Mouse (Mus musculus): ENCODE results near the gene Eif4a1. TPM values are rescaled to one million over a fixed set of nuclear protein-coding genes. Genes with fewer than 3 reads are reported as not detected.

Gene Eif4a1
- total and polyA plus RNA-seq, 3 experiments = 1,622 to 2,161 (median 1,728) TPM

DNA sequence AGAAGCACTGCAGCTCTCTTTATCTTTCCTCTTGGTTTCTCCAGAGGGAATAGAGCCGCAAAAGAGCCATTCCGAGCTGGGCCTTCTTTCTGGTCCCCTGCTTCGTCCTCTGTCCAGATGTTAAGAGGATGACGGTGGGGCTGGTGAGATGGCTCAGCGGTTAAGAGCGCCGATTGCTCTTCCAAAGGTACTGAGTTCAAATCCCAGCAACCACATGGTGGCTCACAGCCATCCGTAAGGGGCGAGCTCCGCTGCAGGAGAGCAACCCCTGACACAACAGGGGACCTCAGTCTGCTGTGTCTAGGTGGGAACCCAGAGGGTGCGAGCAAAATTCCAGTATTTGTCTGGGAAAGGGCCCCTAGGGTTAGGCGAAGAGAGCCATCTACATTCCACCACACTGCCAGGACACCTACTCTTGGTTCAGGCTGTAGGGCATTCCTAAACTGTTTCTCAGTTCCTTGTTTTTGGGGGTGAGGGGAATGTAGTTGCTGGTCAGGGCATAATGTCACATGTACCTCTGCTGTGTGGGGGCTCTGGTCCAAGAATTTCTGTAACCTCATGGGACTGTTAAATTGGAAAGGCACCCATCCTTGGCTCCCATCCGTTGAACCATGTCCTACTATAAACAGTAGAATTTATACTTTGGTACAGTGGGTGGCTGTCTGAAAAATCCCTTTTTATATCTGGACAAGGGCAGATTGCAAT is 9.1 kb downstream of the Eif4a1 start (continued):
- TF ChIP-seq MXI1 (IDR thresholded peaks at IDR 0.05; ENCODE audit: low read depth, low read length) (peak; percentile 62; the same call in 1 of the 2 replicates), UBTF (IDR thresholded peaks at IDR 0.05; ENCODE audit: low read depth, low read length) (no peak), EP300 (IDR thresholded peaks at IDR 0.05; ENCODE audit: low read length) (peak; percentile 71), TBP (conservative IDR thresholded peaks at IDR 0.05; ENCODE audit: low read depth, low read length) (no peak), E2F4 (IDR thresholded peaks at IDR 0.05; ENCODE audit: insufficient replicate concordance, low read depth, low read length) (no peak), ZNF384 (IDR thresholded peaks at IDR 0.05; ENCODE audit: low read depth, low read length) (no peak), POLR2A (IDR thresholded peaks at IDR 0.05; ENCODE audit: low read depth, low read length) (no peak; the same call in 1 of the 2 replicates), TCF12 (IDR thresholded peaks at IDR 0.05; ENCODE audit: low read depth, low read length) (peak; percentile 35; the same call in 1 of the 2 replicates), USF1 (IDR thresholded peaks at IDR 0.05; ENCODE audit: low read depth, low read length) (0 out of 2 replicates have a peak, but pooled peaks have one; percentile 2), NRF1 (IDR thresholded peaks at IDR 0.05; ENCODE audit: low read depth, low read length) (no peak), PAX5 (IDR thresholded peaks at IDR 0.05; ENCODE audit: low read length) (no peak), IRF4 (IDR thresholded peaks at IDR 0.05; ENCODE audit: low read depth, low read length) (peak; percentile 80), RCOR1 (conservative IDR thresholded peaks at IDR 0.05; ENCODE audit: low read depth, low read length) (no peak), ZMIZ1 (IDR thresholded peaks at IDR 0.05; ENCODE audit: low read depth, low read length) (no peak), HCFC1 (IDR thresholded peaks at IDR 0.05; ENCODE audit: low read depth, low read length) (0 out of 2 replicates have a peak, but pooled peaks have one; percentile 7), JUND (conservative IDR thresholded peaks at IDR 0.05; ENCODE audit: low read depth, low read length) (no peak), MAZ (IDR thresholded peaks at IDR 0.05; ENCODE audit: low read depth, low read length) (no peak)

DNA sequence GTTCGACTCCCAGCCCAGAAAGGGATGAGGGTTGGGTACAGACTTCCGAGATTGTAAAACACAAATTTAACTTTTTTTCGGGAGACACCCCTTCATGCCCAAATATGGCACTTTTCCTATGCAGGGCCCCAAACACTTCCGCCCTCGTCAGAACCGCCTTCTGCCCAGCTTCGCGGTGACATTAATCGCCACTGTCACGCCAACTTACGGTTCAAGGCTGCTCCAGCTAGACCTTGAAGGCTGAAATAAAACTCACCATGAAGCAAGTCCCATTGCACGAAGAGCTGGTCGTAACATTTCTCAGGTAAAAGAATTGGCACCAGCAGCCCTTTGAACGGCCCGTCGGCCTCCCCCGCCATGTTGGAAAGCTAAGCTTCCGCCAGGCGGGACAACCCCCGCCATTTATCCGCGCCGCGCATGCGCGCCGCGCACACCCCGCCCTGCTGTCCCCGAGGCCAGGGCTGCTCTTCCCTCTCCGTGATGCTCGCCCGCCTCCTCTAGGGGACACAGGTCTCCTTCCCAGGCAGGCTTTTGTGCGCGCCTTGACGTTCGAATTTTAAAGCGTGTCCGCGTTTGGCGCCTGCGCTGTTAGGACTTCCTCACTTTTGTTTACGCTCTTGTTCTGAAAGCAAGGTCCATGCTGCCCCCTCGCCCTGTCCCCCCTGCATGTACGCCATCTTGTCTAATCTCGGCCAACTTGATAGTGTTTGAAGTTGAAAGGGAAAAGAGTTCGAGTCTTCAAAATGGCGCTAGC is 9.8 kb downstream of the Eif4a1 start, which contains the start of gene Mpdu1:
Gene Mpdu1, minus strand, starts transcription at position 430 of the 754 bp plus-strand sequence.
- in situ Hi-C loops (cut with MboI; ENCODE audit: low pct_ligation_motif_present, low pct_unique_long_range_greater_than_20kb, low sequenced_read_pairs) = no loop called here
- TF ChIP-seq USF2 (conservative IDR thresholded peaks at IDR 0.05; ENCODE audit: low read depth, low read length) (no peak), TBP (conservative IDR thresholded peaks at IDR 0.05; ENCODE audit: low read depth, low read length) (peak; percentile 96), MAX (IDR thresholded peaks at IDR 0.05; ENCODE audit: low read length) (peak; percentile 94), ZNF384 (IDR thresholded peaks at IDR 0.05; ENCODE audit: low read depth, low read length) (peak; percentile 76), USF1 (IDR thresholded peaks at IDR 0.05; ENCODE audit: low read depth, low read length) (no peak), JUND (conservative IDR thresholded peaks at IDR 0.05; ENCODE audit: low read depth, low read length) (no peak), POLR2A (IDR thresholded peaks at IDR 0.05; ENCODE audit: low read depth, low read length) (peak; percentile 98), SIN3A (IDR thresholded peaks at IDR 0.05; ENCODE audit: low read length) (peak; percentile 88), ZC3H11A (IDR thresholded peaks at IDR 0.05; ENCODE audit: low read depth, low read length) (no peak), TCF12 (IDR thresholded peaks at IDR 0.05; ENCODE audit: low read depth, low read length) (peak; percentile 99), GABPA (IDR thresholded peaks at IDR 0.05; ENCODE audit: insufficient replicate concordance, low read depth, low read length) (no peak; the same call in 1 of the 2 replicates), EP300 (IDR thresholded peaks at IDR 0.05; ENCODE audit: low read length) (no peak), RCOR1 (conservative IDR thresholded peaks at IDR 0.05; ENCODE audit: low read depth, low read length) (peak; percentile 63; the same call in 1 of the 2 replicates), RAD21 (IDR thresholded peaks at IDR 0.05; ENCODE audit: low read depth, low read length) (peak; percentile 34), MXI1 (IDR thresholded peaks at IDR 0.05; ENCODE audit: low read depth, low read length) (peak; percentile 89), ELF1 (IDR thresholded peaks at IDR 0.05; ENCODE audit: low read depth, low read length) (peak; percentile 92), ZKSCAN1 (IDR thresholded peaks at IDR 0.05; ENCODE audit: borderline replicate concordance, low read depth, low read length) (no peak), ZMIZ1 (IDR thresholded peaks at IDR 0.05; ENCODE audit: low read depth, low read length) (peak; percentile 97), MAZ (IDR thresholded peaks at IDR 0.05; ENCODE audit: low read depth, low read length) (peak; percentile 97), CHD2 (IDR thresholded peaks at IDR 0.05; ENCODE audit: low read length) (peak; percentile 37; the same call in 1 of the 2 replicates), CHD1 (IDR thresholded peaks at IDR 0.05; ENCODE audit: low read depth, low read length) (peak; percentile 95), BHLHE40 (IDR thresholded peaks at IDR 0.05; ENCODE audit: low read depth, low read length) (peak; percentile 33), HCFC1 (IDR thresholded peaks at IDR 0.05; ENCODE audit: low read depth, low read length) (peak; percentile 82), IRF4 (IDR thresholded peaks at IDR 0.05; ENCODE audit: low read depth, low read length) (peak; percentile 67), JUN (IDR thresholded peaks at IDR 0.05; ENCODE audit: insufficient read depth, low read depth, low read length) (no peak), CTCF (conservative IDR thresholded peaks at IDR 0.05 in 1 of 2, IDR thresholded peaks at IDR 0.05 in 1 of 2; ENCODE audit: low read depth in 2 of 2, low read length in 2 of 2) (peak in 1 of 2 experiments; percentile 52; a peak in 2 of 4 replicates), PAX5 (IDR thresholded peaks at IDR 0.05; ENCODE audit: low read length) (no peak), NELFE (IDR thresholded peaks at IDR 0.05; ENCODE audit: low read depth, low read length) (peak; percentile 98)

More for the DNA sequence above, 9.8 kb downstream of the Eif4a1 start, which contains the start of gene Mpdu1:
- Histone ChIP-seq H3K4me3 (replicated peaks in 1 of 3; ENCODE audit: low read depth in 2 of 3, low read length in 2 of 3, poor library complexity in 1 of 3) (peak within 1 kb of the TSS; percentile 66 to 70 (median 70)), H3K4me2 (ENCODE audit: insufficient read depth, low read depth, poor library complexity, severe bottlenecking) (peak within 1 kb of the TSS; percentile 65), H3K27me3 (replicated peaks) (no peaks in the 10 kb centered on the region), H3K9ac (ENCODE audit: insufficient read depth, low read depth) (peak within 1 kb of the TSS; percentile 97), H3K79me2 (replicated peaks; ENCODE audit: control insufficient read depth, extremely low read depth, insufficient read depth, poor library complexity, severe bottlenecking) (peaks cover 27% of the 10 kb centered on the region), H3K9me3 (replicated peaks; ENCODE audit: low read length) (no peaks in the 10 kb centered on the region), H3K4me1 (ENCODE audit: control insufficient read depth in 1 of 2, insufficient read depth in 2 of 2) (peaks cover 18 to 68% of the 10 kb centered on the region in 2 experiments), H3K27ac (ENCODE audit: insufficient read depth, low read depth) (peak within 1 kb of the TSS; percentile 95), H3K36me3 (replicated peaks in 1 of 2; ENCODE audit: control insufficient read depth in 1 of 2, insufficient read depth in 1 of 2, low read length in 1 of 2) (peaks cover 32 to 50% of the 10 kb centered on the region in 2 experiments)
- dilution Hi-C loops (cut with MboI; ENCODE audit: extremely low pct_ligation_motif_present, extremely low pct_unique_long_range_greater_than_20kb, low sequenced_read_pairs) = no loop called here
- peak; percentile 99 for DNase-seq (ENCODE audit: extremely low read depth)

Data from CH12.LX (cell line).